Mouse (Mus musculus) layer of hippocampus, postnatal 36 days (tissue): Measurements from ENCODE around the gene Ces2f. TPM values are rescaled to one million over a fixed set of nuclear protein-coding genes. Genes with fewer than 3 reads are reported as not detected.
"Not testable (repeated sequence)": the region's sequence is repeated elsewhere in the genome, so short reads cannot be mapped to it uniquely, and the experiment has no call there.

Experiments used
- DNase-seq, 2 experiments: peaks; one replicate each; pipeline ENCODE4 v3.0.0; 2022
- total RNA-seq, 2 experiments: library from RNA; stranded (reverse); gene quantifications; 2 replicates each; pipeline ENCODE4 v1.2.3; 2021

Gene Ces2f
- total RNA-seq, result not detected

- no peak for DNase-seq
These were observed at the start of gene Ces2f for GRCm38 (mm10) chr8:104947056-104947455. Ces2f (plus strand) TSS chr8:104947356.

GRCm38 (mm10) chr8:104901746-104902145 is 45.4 kb upstream of the Ces2f start:
- DNase-seq, result no peak

- no peak for DNase-seq
These were observed 40.0 kb upstream of the Ces2f start for GRCm38 (mm10) chr8:104907111-104907510.

- DNase-seq, result peak; percentile 5 to 17
These were observed 38.1 kb upstream of the Ces2f start for GRCm38 (mm10) chr8:104909021-104909420.

GRCm38 (mm10) chr8:104909651-104910050 is 37.5 kb upstream of the Ces2f start:
- DNase-seq, result not testable (repeated sequence)

- DNase-seq, result no peak
These were observed 21.1 kb upstream of the Ces2f start, which contains the start of gene Ces2e for GRCm38 (mm10) chr8:104925972-104926596. Ces2e (plus strand) TSS chr8:104926260.

GRCm38 (mm10) chr8:104927301-104927700 is 19.9 kb upstream of the Ces2f start:
- DNase-seq, result no peak

- DNase-seq, result no peak
These were observed 2.5 kb upstream of the Ces2f start for GRCm38 (mm10) chr8:104944665-104945064.

- no peak for DNase-seq
These were observed 1.9 kb downstream of the Ces2f start for GRCm38 (mm10) chr8:104949031-104949430.

- no peak for DNase-seq
These were observed 14.4 kb downstream of the Ces2f start, which contains the start of gene Ces2g for GRCm38 (mm10) chr8:104961537-104961961. Ces2g (plus strand) TSS chr8:104961718.

GRCm38 (mm10) chr8:104962229-104962901 is 15.2 kb downstream of the Ces2f start:
- DNase-seq, result no peak

GRCm38 (mm10) chr8:104963375-104963894 is 16.3 kb downstream of the Ces2f start:
- DNase-seq, result no peak

GRCm38 (mm10) chr8:104984126-104984525 is 37.0 kb downstream of the Ces2f start:
- DNase-seq, result no peak

GRCm38 (mm10) chr8:104984942-104985341 is 37.8 kb downstream of the Ces2f start:
- DNase-seq, result no peak

- DNase-seq, result no peak
These were observed 51.0 kb downstream of the Ces2f start for GRCm38 (mm10) chr8:104998191-104998590.

- DNase-seq, result no peak
These were observed 52.0 kb downstream of the Ces2f start for GRCm38 (mm10) chr8:104999183-104999582.

- DNase-seq, result no peak
These were observed 53.4 kb downstream of the Ces2f start, which contains the start of gene Ces2h for GRCm38 (mm10) chr8:105000586-105000985. Ces2h (plus strand) TSS chr8:105000853.

Other genes with a start within 250 kb of the Ces2f start
- not detected for gene Ces2a, start 213.4 kb upstream of the Ces2f start, total RNA-seq
- gene Ces2b, start 115.8 kb upstream of the Ces2f start, total RNA-seq, result under 1 TPM in 1 of 2 experiments, not detected in 1; 0.22 TPM
- not detected for gene Ces2c, start 100.3 kb upstream of the Ces2f start, total RNA-seq
- not detected for gene Ces2e, start 21.1 kb upstream of the Ces2f start, total RNA-seq
- not detected for gene Ces2g, start 14.4 kb downstream of the Ces2f start, total RNA-seq
- gene Ces2h, start 53.5 kb downstream of the Ces2f start, total RNA-seq, result not detected
- gene Ces3a, start 101.2 kb downstream of the Ces2f start, total RNA-seq, result not detected
- gene Ces3b, start 136.4 kb downstream of the Ces2f start, total RNA-seq, result not detected
- gene Ces4a, start 184.4 kb downstream of the Ces2f start, total RNA-seq, result not detected
- 10 to 100 TPM; 20.1 to 24.7 TPM for gene Cbfb, start 223.3 kb downstream of the Ces2f start, total RNA-seq